Mouse (Mus musculus): ENCODE measurements around the gene Ugt1a6b. TPM values are rescaled to one million over a fixed set of nuclear protein-coding genes. Genes with fewer than 3 reads are reported as not detected.

Ugt1a6b gene
- polyA plus RNA-seq, 1 experiment from 2014 or later = not detected

DNA sequence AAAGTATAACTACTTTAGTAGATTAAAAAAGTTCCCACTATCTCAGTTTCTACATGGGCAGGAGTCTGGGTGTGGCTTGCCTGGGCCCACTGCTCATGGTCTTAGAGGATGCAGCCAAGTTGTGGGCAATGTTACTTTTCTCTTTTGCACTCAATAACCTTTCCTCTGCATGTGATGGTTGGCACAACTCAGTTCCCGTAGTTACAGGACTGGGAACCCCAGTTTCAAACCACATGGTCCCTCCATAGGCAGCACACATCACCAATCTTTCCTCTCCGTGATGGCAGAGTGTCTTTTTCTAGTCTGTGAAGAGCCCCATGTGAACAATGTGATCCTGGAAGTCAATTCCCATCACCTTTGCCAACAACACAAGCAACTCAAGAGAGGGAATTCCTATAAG, 124.4 kb downstream of the Ugt1a6b start:
- H3K9ac ChIP-seq (ENCODE audit: low read length) = no peak overlapping the region
- H3K9me3 ChIP-seq (ENCODE audit: control insufficient read depth, low read length) = peaks cover 68% of the 10 kb centered on the region
- DNase-seq (ENCODE audit: low spot score) (no peak), ATAC-seq (replicated peaks; ENCODE audit: low FRiP score, low TSS enrichment, low read depth) (no peak)
- H3K36me3 ChIP-seq (ENCODE audit: control insufficient read depth, insufficient read depth, low read length) = no peaks in the 10 kb centered on the region
- no peaks in the 10 kb centered on the region for H3K27me3 ChIP-seq (replicated peaks; ENCODE audit: control insufficient read depth, insufficient read depth, low read length)
- H3K4me2 ChIP-seq (ENCODE audit: low read length) = no peak overlapping the region
- WGBS = 56% methylated on average over 2 of the region's 2 CpGs
- no peak overlapping the region for H3K4me3 ChIP-seq (ENCODE audit: low read depth, low read length)
- no peak overlapping the region for H3K27ac ChIP-seq (ENCODE audit: low read depth)
- H3K4me1 ChIP-seq (replicated peaks; ENCODE audit: control insufficient read depth, insufficient read depth, low read length) = no peaks in the 10 kb centered on the region

DNA sequence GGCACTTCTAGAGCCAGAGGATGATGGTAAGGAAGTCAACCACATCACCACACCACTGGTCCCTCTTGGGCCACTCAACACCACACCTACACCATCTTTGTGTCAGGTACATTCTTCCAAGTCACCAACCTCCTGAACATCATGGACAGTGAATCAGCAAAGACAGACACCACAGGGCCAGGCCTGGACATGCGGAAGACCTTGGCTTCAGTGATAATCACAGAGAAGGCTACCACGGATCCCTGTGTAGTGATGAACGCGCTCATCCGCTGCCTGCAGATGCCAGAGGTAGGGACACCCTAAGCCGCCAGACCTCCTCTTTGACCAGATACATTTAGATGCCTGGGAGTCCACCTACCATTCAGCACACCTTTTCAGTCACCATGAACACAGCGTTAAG, 125.1 kb downstream of the Ugt1a6b start:
- Histone ChIP-seq H3K4me1 (replicated peaks; ENCODE audit: control insufficient read depth, insufficient read depth, low read length) (no peaks in the 10 kb centered on the region), H3K27ac (ENCODE audit: low read depth) (no peak overlapping the region), H3K9me3 (ENCODE audit: control insufficient read depth, low read length) (peaks cover 71% of the 10 kb centered on the region), H3K4me3 (ENCODE audit: low read depth, low read length) (no peak overlapping the region), H3K36me3 (ENCODE audit: control insufficient read depth, insufficient read depth, low read length) (no peaks in the 10 kb centered on the region), H3K27me3 (replicated peaks; ENCODE audit: control insufficient read depth, insufficient read depth, low read length) (no peaks in the 10 kb centered on the region), H3K4me2 (ENCODE audit: low read length) (no peak overlapping the region), H3K9ac (ENCODE audit: low read length) (no peak overlapping the region)
- WGBS = 72% methylated on average over 7 of the region's 7 CpGs
- ATAC-seq (replicated peaks; ENCODE audit: low FRiP score, low TSS enrichment, low read depth) (no peak), DNase-seq (ENCODE audit: low spot score) (no peak)

- ATAC-seq (replicated peaks; ENCODE audit: low FRiP score, low TSS enrichment, low read depth) (no peak), DNase-seq (ENCODE audit: low spot score) (no peak)
- Histone ChIP-seq H3K9me3 (ENCODE audit: control insufficient read depth, low read length) (peaks cover 84% of the 10 kb centered on the region), H3K9ac (ENCODE audit: low read length) (no peak overlapping the region), H3K27ac (ENCODE audit: low read depth) (no peak overlapping the region), H3K4me2 (ENCODE audit: low read length) (no peak overlapping the region), H3K27me3 (replicated peaks; ENCODE audit: control insufficient read depth, insufficient read depth, low read length) (no peaks in the 10 kb centered on the region), H3K36me3 (ENCODE audit: control insufficient read depth, insufficient read depth, low read length) (no peaks in the 10 kb centered on the region), H3K4me1 (replicated peaks; ENCODE audit: control insufficient read depth, insufficient read depth, low read length) (no peaks in the 10 kb centered on the region), H3K4me3 (ENCODE audit: low read depth, low read length) (no peak overlapping the region)
- WGBS = 83% methylated on average over 3 of the region's 3 CpGs
Observed at GRCm38 (mm10) chr1:88229566-88229965, 126.5 kb downstream of the Ugt1a6b start.

GRCm38 (mm10) chr1:88229986-88230385, 126.9 kb downstream of the Ugt1a6b start:
- 83% methylated on average over 5 of the region's 5 CpGs for WGBS
- Histone ChIP-seq H3K4me3 (ENCODE audit: low read depth, low read length) (no peak overlapping the region), H3K27me3 (replicated peaks; ENCODE audit: control insufficient read depth, insufficient read depth, low read length) (no peaks in the 10 kb centered on the region), H3K27ac (ENCODE audit: low read depth) (no peak overlapping the region), H3K4me2 (ENCODE audit: low read length) (no peak overlapping the region), H3K9me3 (ENCODE audit: control insufficient read depth, low read length) (peaks cover 89% of the 10 kb centered on the region), H3K36me3 (ENCODE audit: control insufficient read depth, insufficient read depth, low read length) (no peaks in the 10 kb centered on the region), H3K4me1 (replicated peaks; ENCODE audit: control insufficient read depth, insufficient read depth, low read length) (no peaks in the 10 kb centered on the region), H3K9ac (ENCODE audit: low read length) (no peak overlapping the region)
- no peak for DNase-seq (ENCODE audit: low spot score)
- ATAC-seq (replicated peaks; ENCODE audit: low FRiP score, low TSS enrichment, low read depth) = no peak

GRCm38 (mm10) chr1:88230421-88230820, 127.4 kb downstream of the Ugt1a6b start:
- H3K4me1 ChIP-seq (replicated peaks; ENCODE audit: control insufficient read depth, insufficient read depth, low read length) = no peaks in the 10 kb centered on the region

GRCm38 (mm10) chr1:88230981-88231802, 128.1 kb downstream of the Ugt1a6b start:
- Histone ChIP-seq H3K9ac (ENCODE audit: low read length) (no peak overlapping the region), H3K27ac (ENCODE audit: low read depth) (no peak overlapping the region), H3K36me3 (ENCODE audit: control insufficient read depth, insufficient read depth, low read length) (no peaks in the 10 kb centered on the region), H3K27me3 (replicated peaks; ENCODE audit: control insufficient read depth, insufficient read depth, low read length) (no peaks in the 10 kb centered on the region), H3K9me3 (ENCODE audit: control insufficient read depth, low read length) (peaks cover 92% of the 10 kb centered on the region), H3K4me1 (replicated peaks; ENCODE audit: control insufficient read depth, insufficient read depth, low read length) (no peaks in the 10 kb centered on the region), H3K4me2 (ENCODE audit: low read length) (no peak overlapping the region), H3K4me3 (ENCODE audit: low read depth, low read length) (no peak overlapping the region)
- ATAC-seq (replicated peaks; ENCODE audit: low FRiP score, low TSS enrichment, low read depth) = no peak
- DNase-seq (ENCODE audit: low spot score) = no peak
- 75% methylated on average over 6 of the region's 6 CpGs for WGBS

More at GRCm38 (mm10) chr1:88230421-88230820, 127.4 kb downstream of the Ugt1a6b start:
- Histone ChIP-seq H3K4me2 (ENCODE audit: low read length) (no peak overlapping the region), H3K27ac (ENCODE audit: low read depth) (no peak overlapping the region), H3K36me3 (ENCODE audit: control insufficient read depth, insufficient read depth, low read length) (no peaks in the 10 kb centered on the region), H3K4me3 (ENCODE audit: low read depth, low read length) (no peak overlapping the region), H3K27me3 (replicated peaks; ENCODE audit: control insufficient read depth, insufficient read depth, low read length) (no peaks in the 10 kb centered on the region), H3K9ac (ENCODE audit: low read length) (no peak overlapping the region), H3K9me3 (ENCODE audit: control insufficient read depth, low read length) (peaks cover 91% of the 10 kb centered on the region)
- no peak for DNase-seq (ENCODE audit: low spot score)
- 72% methylated on average over 7 of the region's 7 CpGs for WGBS
- ATAC-seq (replicated peaks; ENCODE audit: low FRiP score, low TSS enrichment, low read depth) = no peak

- no peaks in the 10 kb centered on the region for H3K36me3 ChIP-seq (ENCODE audit: control insufficient read depth, insufficient read depth, low read length)
- no peak overlapping the region for H3K27ac ChIP-seq (ENCODE audit: low read depth)
- no peak for ATAC-seq (replicated peaks; ENCODE audit: low FRiP score, low TSS enrichment, low read depth)
- H3K4me1 ChIP-seq (replicated peaks; ENCODE audit: control insufficient read depth, insufficient read depth, low read length) = no peaks in the 10 kb centered on the region
- H3K9ac ChIP-seq (ENCODE audit: low read length) = no peak overlapping the region
- no peak overlapping the region for H3K4me3 ChIP-seq (ENCODE audit: low read depth, low read length)
- no peaks in the 10 kb centered on the region for H3K27me3 ChIP-seq (replicated peaks; ENCODE audit: control insufficient read depth, insufficient read depth, low read length)
- 71% methylated on average over 7 of the region's 7 CpGs for WGBS
- no peak overlapping the region for H3K4me2 ChIP-seq (ENCODE audit: low read length)
- peaks cover 89% of the 10 kb centered on the region for H3K9me3 ChIP-seq (ENCODE audit: control insufficient read depth, low read length)
- DNase-seq (ENCODE audit: low spot score) = no peak
Observed at GRCm38 (mm10) chr1:88231803-88232499, 128.9 kb downstream of the Ugt1a6b start.

DNA sequence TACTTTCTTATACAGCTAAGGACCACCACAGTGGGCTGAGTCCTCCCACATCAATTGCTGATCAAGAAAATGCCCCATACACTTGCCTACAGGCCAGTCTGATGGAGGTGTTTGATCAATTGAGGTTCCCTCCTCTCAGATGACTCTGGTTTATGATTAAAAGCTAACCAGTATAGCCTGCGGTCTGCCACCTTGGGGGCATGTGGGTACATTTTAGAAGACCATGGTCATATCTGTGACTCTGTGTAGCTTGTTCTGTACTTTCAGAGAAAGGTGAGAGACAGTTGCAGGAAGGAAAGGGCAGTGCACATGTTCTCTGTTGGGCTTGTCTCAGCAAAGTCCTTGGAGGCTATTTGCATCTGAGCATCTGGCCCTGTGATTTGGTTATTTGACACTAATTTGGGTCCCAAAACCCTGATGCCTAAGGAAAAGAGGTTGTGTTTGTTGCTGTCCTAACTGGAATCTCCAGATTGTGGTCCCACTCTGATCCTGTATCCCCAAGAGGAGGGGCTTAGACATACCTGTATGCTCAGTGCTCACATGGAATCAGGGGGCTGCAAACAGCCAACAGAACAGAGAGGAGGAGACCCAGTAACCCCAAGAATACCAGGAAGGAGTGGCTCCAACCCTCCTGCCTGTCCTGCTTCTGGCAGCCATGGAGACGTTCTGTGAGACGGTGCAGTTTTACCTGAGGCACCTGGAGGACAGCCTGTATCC, 129.8 kb downstream of the Ugt1a6b start:
- no peaks in the 10 kb centered on the region for H3K4me1 ChIP-seq (replicated peaks; ENCODE audit: control insufficient read depth, insufficient read depth, low read length)
- no peaks in the 10 kb centered on the region for H3K27me3 ChIP-seq (replicated peaks; ENCODE audit: control insufficient read depth, insufficient read depth, low read length)
- 57% methylated on average over 3 of the region's 3 CpGs for WGBS
- H3K27ac ChIP-seq (ENCODE audit: low read depth) = no peak overlapping the region
- no peak overlapping the region for H3K4me3 ChIP-seq (ENCODE audit: low read depth, low read length)
- ATAC-seq (replicated peaks; ENCODE audit: low FRiP score, low TSS enrichment, low read depth) (no peak), DNase-seq (ENCODE audit: low spot score) (no peak)
- H3K9me3 ChIP-seq (ENCODE audit: control insufficient read depth, low read length) = peaks cover 89% of the 10 kb centered on the region
- H3K9ac ChIP-seq (ENCODE audit: low read length) = no peak overlapping the region
- no peak overlapping the region for H3K4me2 ChIP-seq (ENCODE audit: low read length)
- no peaks in the 10 kb centered on the region for H3K36me3 ChIP-seq (ENCODE audit: control insufficient read depth, insufficient read depth, low read length)

Measured in intestine, embryonic 14.5 days (tissue).